Mouse (Mus musculus) embryonic fibroblast, embryonic 13.5 days (primary cell): ENCODE results near the gene Dock4. TPM values are rescaled to one million over a fixed set of nuclear protein-coding genes. Genes with fewer than 3 reads are reported as not detected.

Source experiments
- H3K27ac ChIP-seq: 2 replicates; pipeline ENCODE4 v1.5.1; 2012; ENCODE audit warnings: low read length, control low read depth, inconsistent platforms; ENCODE audit not compliant: insufficient read depth
- H3K4me1 ChIP-seq: 2 replicates; pipeline ENCODE4 v1.6.1; 2011; ENCODE audit warnings: low read length; ENCODE audit not compliant: control insufficient read depth, insufficient read depth
- H3K4me3 ChIP-seq: 2 replicates; pipeline ENCODE4 v1.5.1; 2011; ENCODE audit warnings: mild to moderate bottlenecking, control low read depth, low read length; ENCODE audit not compliant: insufficient read depth
- CTCF ChIP-seq: IDR thresholded peaks from 2 replicates; pipeline ENCODE4 v1.5.1; 2011; ENCODE audit warnings: mild to moderate bottlenecking, control low read depth, low read length, moderate library complexity, borderline replicate concordance; ENCODE audit not compliant: insufficient read depth
- POLR2A ChIP-seq: IDR thresholded peaks from 2 replicates; pipeline ENCODE4 v1.6.1; 2011; ENCODE audit warnings: low read depth, mild to moderate bottlenecking, control low read depth, low read length, moderate library complexity
- polyA plus RNA-seq: library from polyadenylated mRNA; stranded (reverse); fragments of >200 nt; gene quantifications from 2 replicates; pipeline ENCODE4 v1.2.4, GENCODE M21; 2011; ENCODE audit warnings: low read depth; ENCODE audit not compliant: missing spikeins, insufficient read length

The Dock4 gene
- polyA plus RNA-seq, 1 experiment = 12.7 TPM

GRCm38 (mm10) chr12:40558600-40558999 is 112.8 kb downstream of the Dock4 start:
- Histone ChIP-seq H3K27ac (peak overlapping the region; percentile 51), H3K4me1 (0 out of 2 replicates have a peak, but pooled peaks cover 4% of the 10 kb centered on the region), H3K4me3 (no peak overlapping the region)
- no peak for TF ChIP-seq CTCF
- TF ChIP-seq POLR2A = no peak

- no peak for TF ChIP-seq POLR2A
- TF ChIP-seq CTCF = no peak
- peak overlapping the region; percentile 51 for H3K27ac ChIP-seq
- H3K4me3 ChIP-seq = no peak overlapping the region
- H3K4me1 ChIP-seq = 0 out of 2 replicates have a peak, but pooled peaks cover 4% of the 10 kb centered on the region
These were observed 113.4 kb downstream of the Dock4 start for GRCm38 (mm10) chr12:40559103-40559502.

GRCm38 (mm10) chr12:40563703-40564102 is 118.0 kb downstream of the Dock4 start:
- H3K4me1 ChIP-seq = 0 out of 2 replicates have a peak, but pooled peaks cover 2% of the 10 kb centered on the region
- TF ChIP-seq CTCF (no peak), POLR2A (no peak)
- H3K27ac ChIP-seq = no peak overlapping the region
- H3K4me3 ChIP-seq = no peak overlapping the region

GRCm38 (mm10) chr12:40564261-40564660 is 118.5 kb downstream of the Dock4 start:
- H3K27ac ChIP-seq = no peak overlapping the region

GRCm38 (mm10) chr12:40568365-40568885 is 122.7 kb downstream of the Dock4 start:
- TF ChIP-seq POLR2A (no peak), CTCF (no peak)
- Histone ChIP-seq H3K4me3 (no peak overlapping the region), H3K27ac (no peak overlapping the region), H3K4me1 (no peaks in the 10 kb centered on the region; the same call in 1 of the 2 replicates)

More at GRCm38 (mm10) chr12:40564261-40564660, 118.5 kb downstream of the Dock4 start:
- H3K4me1 ChIP-seq = no peaks in the 10 kb centered on the region; the same call in 1 of the 2 replicates
- H3K4me3 ChIP-seq = no peak overlapping the region
- TF ChIP-seq POLR2A (no peak), CTCF (no peak)

- Histone ChIP-seq H3K4me1 (no peaks in the 10 kb centered on the region; the same call in 1 of the 2 replicates), H3K27ac (0 out of 2 replicates have a peak overlapping the region, but pooled peaks have one; percentile 2), H3K4me3 (no peak overlapping the region)
- TF ChIP-seq CTCF (no peak), POLR2A (no peak)
These were observed 123.5 kb downstream of the Dock4 start for GRCm38 (mm10) chr12:40568971-40569968.

GRCm38 (mm10) chr12:40570250-40570649 is 124.5 kb downstream of the Dock4 start:
- TF ChIP-seq POLR2A = no peak
- no peak for TF ChIP-seq CTCF
- Histone ChIP-seq H3K4me1 (no peaks in the 10 kb centered on the region; the same call in 1 of the 2 replicates), H3K27ac (no peak overlapping the region), H3K4me3 (no peak overlapping the region)

- Histone ChIP-seq H3K4me3 (no peak overlapping the region), H3K4me1 (no peaks in the 10 kb centered on the region; the same call in 1 of the 2 replicates), H3K27ac (no peak overlapping the region)
- TF ChIP-seq CTCF (no peak), POLR2A (no peak)
These were observed 128.3 kb downstream of the Dock4 start for GRCm38 (mm10) chr12:40574051-40574450.

- no peak overlapping the region for H3K4me3 ChIP-seq
- TF ChIP-seq CTCF = no peak
- no peak for TF ChIP-seq POLR2A
- H3K4me1 ChIP-seq = peaks cover 4% of the 10 kb centered on the region; the same call in 1 of the 2 replicates
- H3K27ac ChIP-seq = no peak overlapping the region
These were observed 131.0 kb downstream of the Dock4 start for GRCm38 (mm10) chr12:40576749-40577148.

- no peak for TF ChIP-seq POLR2A
- no peak for TF ChIP-seq CTCF
- H3K4me1 ChIP-seq = peaks cover 10% of the 10 kb centered on the region
- H3K27ac ChIP-seq = peak overlapping the region; percentile 36; the same call in 1 of the 2 replicates
- H3K4me3 ChIP-seq = no peak overlapping the region
These were observed 134.6 kb downstream of the Dock4 start for GRCm38 (mm10) chr12:40580351-40580750.
